Mouse (Mus musculus): Measurements from ENCODE around the gene Klhl21. TPM values are rescaled to one million over a fixed set of nuclear protein-coding genes. Genes with fewer than 3 reads are reported as not detected.

The Klhl21 gene
- polyA plus RNA-seq, 1 experiment from 2014 or later: 13.5 TPM

- Histone ChIP-seq H3K4me2 (peak within 1 kb of the TSS; percentile 87), H3K4me1 (peaks cover 17% of the 10 kb centered on the region; the same call in 1 of the 2 replicates), H3K36me3 (peaks cover 13% of the 10 kb centered on the region), H3K9me3 (no peaks in the 10 kb centered on the region), H3K27ac (peak within 1 kb of the TSS; percentile 93), H3K27me3 (replicated peaks) (no peaks in the 10 kb centered on the region), H3K4me3 (replicated peaks) (peak within 1 kb of the TSS; percentile 99), H3K9ac (peak within 1 kb of the TSS; percentile 90)
- peak; percentile 96 for ATAC-seq (ENCODE audit: insufficient read depth, low FRiP score, low read depth)
- WGBS: under 1% methylated on average over 93 of the region's 94 CpGs
These were observed 12.2 kb upstream of the Klhl21 start, which contains the start of gene Phf13 for GRCm38 (mm10) chr4:151996173-151996950. Gene Phf13 (minus strand): TSS chr4:151996258.

- no peaks in the 10 kb centered on the region for H3K9me3 ChIP-seq
- ATAC-seq (ENCODE audit: insufficient read depth, low FRiP score, low read depth): no peak
- 3% methylated on average over 13 of the region's 13 CpGs for WGBS
These were observed 11.7 kb upstream of the Klhl21 start for GRCm38 (mm10) chr4:151996951-151997222.

GRCm38 (mm10) chr4:151997701-151998100 is 10.9 kb upstream of the Klhl21 start:
- Histone ChIP-seq H3K27ac (no peak overlapping the region), H3K9ac (no peak overlapping the region), H3K4me1 (peaks cover 17% of the 10 kb centered on the region; the same call in 1 of the 2 replicates), H3K9me3 (no peaks in the 10 kb centered on the region), H3K4me2 (peak overlapping the region; percentile 51; the same call in 1 of the 2 replicates), H3K36me3 (no peaks in the 10 kb centered on the region), H3K27me3 (replicated peaks) (no peaks in the 10 kb centered on the region), H3K4me3 (replicated peaks) (peak overlapping the region; percentile 99)
- WGBS: 60% methylated on average over 3 of the region's 3 CpGs
- ATAC-seq (ENCODE audit: insufficient read depth, low FRiP score, low read depth): no peak

More at GRCm38 (mm10) chr4:151996951-151997222, 11.7 kb upstream of the Klhl21 start:
- peak overlapping the region; percentile 93 for H3K27ac ChIP-seq
- peak overlapping the region; percentile 51 for H3K4me2 ChIP-seq
- H3K36me3 ChIP-seq: peaks cover 8% of the 10 kb centered on the region
- H3K9ac ChIP-seq: peak overlapping the region; percentile 53
- H3K4me1 ChIP-seq: peaks cover 17% of the 10 kb centered on the region; the same call in 1 of the 2 replicates
- peak overlapping the region; percentile 99 for H3K4me3 ChIP-seq (replicated peaks)
- H3K27me3 ChIP-seq (replicated peaks): no peaks in the 10 kb centered on the region

GRCm38 (mm10) chr4:151999481-151999880 is 9.1 kb upstream of the Klhl21 start:
- no peak for ATAC-seq (ENCODE audit: insufficient read depth, low FRiP score, low read depth)
- H3K4me2 ChIP-seq: no peak overlapping the region
- no peak overlapping the region for H3K4me3 ChIP-seq (replicated peaks)
- H3K36me3 ChIP-seq: no peaks in the 10 kb centered on the region
- H3K9ac ChIP-seq: no peak overlapping the region
- no peaks in the 10 kb centered on the region for H3K9me3 ChIP-seq
- H3K27me3 ChIP-seq (replicated peaks): no peaks in the 10 kb centered on the region
- H3K4me1 ChIP-seq: peaks cover 9% of the 10 kb centered on the region; the same call in 1 of the 2 replicates
- WGBS: 69% methylated on average over 3 of the region's 3 CpGs
- H3K27ac ChIP-seq: no peak overlapping the region

DNA sequence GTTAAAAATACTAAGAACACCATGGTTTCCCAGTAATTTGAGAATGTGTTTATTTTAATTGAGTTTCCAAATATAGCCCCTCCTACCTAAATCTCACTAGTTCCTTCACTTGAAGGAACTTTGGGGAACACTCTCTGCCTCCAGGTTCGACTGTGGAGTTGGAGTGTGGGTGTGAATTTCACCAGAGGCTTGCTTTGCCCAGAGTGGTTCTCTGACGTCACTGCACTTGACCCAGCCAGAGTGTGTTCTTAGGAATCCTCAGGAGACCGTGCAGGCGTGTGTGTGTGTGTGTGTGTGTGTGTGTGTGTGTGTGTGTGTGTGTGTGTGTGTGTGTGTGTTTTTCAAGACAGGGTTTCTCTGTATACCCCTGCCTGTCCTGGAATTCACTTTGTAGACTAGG is 7.7 kb upstream of the Klhl21 start:
- Histone ChIP-seq H3K36me3 (no peaks in the 10 kb centered on the region), H3K4me2 (no peak overlapping the region), H3K4me3 (replicated peaks) (no peak overlapping the region), H3K27me3 (replicated peaks) (no peaks in the 10 kb centered on the region), H3K4me1 (0 out of 2 replicates have a peak, but pooled peaks cover 5% of the 10 kb centered on the region), H3K27ac (no peak overlapping the region), H3K9me3 (no peaks in the 10 kb centered on the region), H3K9ac (no peak overlapping the region)
- WGBS: 25% methylated on average over 4 of the region's 4 CpGs
- ATAC-seq (ENCODE audit: insufficient read depth, low FRiP score, low read depth): no peak

DNA sequence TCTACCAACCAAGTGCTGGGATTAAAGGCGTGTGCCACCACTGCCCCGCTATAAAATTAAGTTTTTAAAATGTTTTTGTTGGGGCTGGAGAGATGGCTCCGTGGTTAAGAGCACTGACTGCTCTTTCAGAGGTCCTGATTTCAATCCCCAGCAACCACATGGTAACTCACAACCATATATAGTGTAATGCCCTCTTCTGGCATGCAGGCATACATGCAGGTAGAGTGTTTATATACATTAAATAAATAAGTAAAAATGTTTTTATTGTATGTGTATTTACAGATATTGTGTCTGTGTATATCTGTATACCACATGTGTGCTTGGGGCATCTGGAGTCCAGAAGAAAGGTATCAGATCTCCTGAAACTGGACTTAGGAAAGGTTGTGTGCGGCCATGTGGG is 7.3 kb upstream of the Klhl21 start:
- Histone ChIP-seq H3K4me1 (0 out of 2 replicates have a peak, but pooled peaks cover 5% of the 10 kb centered on the region), H3K36me3 (no peaks in the 10 kb centered on the region), H3K4me2 (no peak overlapping the region), H3K27me3 (replicated peaks) (no peaks in the 10 kb centered on the region), H3K9ac (no peak overlapping the region), H3K4me3 (replicated peaks) (no peak overlapping the region), H3K27ac (no peak overlapping the region), H3K9me3 (no peaks in the 10 kb centered on the region)
- ATAC-seq (ENCODE audit: insufficient read depth, low FRiP score, low read depth): no peak
- 70% methylated on average over 4 of the region's 4 CpGs for WGBS

DNA sequence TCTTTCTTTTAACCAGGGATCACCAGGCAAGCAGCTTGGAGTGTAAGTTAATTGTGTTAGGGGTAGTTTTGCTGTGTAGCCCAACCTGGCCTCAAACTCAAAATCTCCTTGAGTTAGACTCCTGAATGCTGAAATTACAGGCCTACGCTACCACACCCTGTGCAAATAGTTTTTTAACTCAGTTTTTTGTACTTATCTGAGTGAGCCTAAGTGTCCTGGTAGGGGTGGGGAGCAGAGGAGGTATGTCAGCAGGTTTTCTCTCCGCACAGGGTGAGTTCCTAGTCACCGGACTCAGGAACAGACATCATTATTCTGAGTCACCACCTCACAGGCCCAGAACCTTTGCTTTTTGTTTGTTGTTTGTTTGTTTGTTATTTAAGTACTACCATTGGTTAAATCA is 6.5 kb upstream of the Klhl21 start:
- Histone ChIP-seq H3K27me3 (replicated peaks) (no peaks in the 10 kb centered on the region), H3K9me3 (no peaks in the 10 kb centered on the region), H3K9ac (no peak overlapping the region), H3K36me3 (no peaks in the 10 kb centered on the region), H3K27ac (no peak overlapping the region), H3K4me3 (replicated peaks) (no peak overlapping the region), H3K4me2 (no peak overlapping the region), H3K4me1 (0 out of 2 replicates have a peak, but pooled peaks cover 7% of the 10 kb centered on the region)
- no peak for ATAC-seq (ENCODE audit: insufficient read depth, low FRiP score, low read depth)
- 74% methylated on average over 3 of the region's 3 CpGs for WGBS

GRCm38 (mm10) chr4:152006137-152006536 is 2.5 kb upstream of the Klhl21 start:
- Histone ChIP-seq H3K9ac (no peak overlapping the region), H3K9me3 (no peaks in the 10 kb centered on the region), H3K27ac (no peak overlapping the region), H3K4me1 (peaks cover 28% of the 10 kb centered on the region), H3K4me3 (replicated peaks) (no peak overlapping the region), H3K27me3 (replicated peaks) (no peaks in the 10 kb centered on the region), H3K4me2 (no peak overlapping the region), H3K36me3 (no peaks in the 10 kb centered on the region)
- 70% methylated on average over 6 of the region's 6 CpGs for whole genome bisulfite sequencing
- ATAC-seq (ENCODE audit: insufficient read depth, low FRiP score, low read depth): no peak

GRCm38 (mm10) chr4:152006812-152007211 is 1.8 kb upstream of the Klhl21 start:
- no peak for ATAC-seq (ENCODE audit: insufficient read depth, low FRiP score, low read depth)
- H3K4me2 ChIP-seq: no peak overlapping the region
- no peak overlapping the region for H3K9ac ChIP-seq
- H3K4me3 ChIP-seq (replicated peaks): no peak overlapping the region
- peaks cover 35% of the 10 kb centered on the region for H3K4me1 ChIP-seq
- peak overlapping the region; percentile 94; the same call in 1 of the 2 replicates for H3K27ac ChIP-seq
- H3K36me3 ChIP-seq: no peaks in the 10 kb centered on the region
- H3K9me3 ChIP-seq: no peaks in the 10 kb centered on the region
- H3K27me3 ChIP-seq (replicated peaks): no peaks in the 10 kb centered on the region
- 43% methylated on average over 3 of the region's 3 CpGs for WGBS

GRCm38 (mm10) chr4:152007481-152008147 is 989 bp upstream of the Klhl21 start:
- Histone ChIP-seq H3K9ac (peak overlapping the region; percentile 62; the same call in 1 of the 2 replicates), H3K27ac (peak overlapping the region; percentile 94), H3K27me3 (replicated peaks) (no peaks in the 10 kb centered on the region), H3K4me1 (peaks cover 41% of the 10 kb centered on the region), H3K4me3 (replicated peaks) (peak overlapping the region; percentile 87), H3K36me3 (peaks cover 5% of the 10 kb centered on the region), H3K9me3 (no peaks in the 10 kb centered on the region), H3K4me2 (peak overlapping the region; percentile 93)
- ATAC-seq (ENCODE audit: insufficient read depth, low FRiP score, low read depth): no peak
- WGBS: 6% methylated on average over 8 of the region's 8 CpGs

GRCm38 (mm10) chr4:152008148-152008500 is 479 bp upstream of the Klhl21 start:
- WGBS: under 1% methylated on average over 14 of the region's 14 CpGs
- H3K4me3 ChIP-seq (replicated peaks): peak overlapping the region; percentile 87
- peak overlapping the region; percentile 93 for H3K4me2 ChIP-seq
- peaks cover 41% of the 10 kb centered on the region for H3K4me1 ChIP-seq
- peak overlapping the region; percentile 94 for H3K27ac ChIP-seq
- H3K27me3 ChIP-seq (replicated peaks): no peaks in the 10 kb centered on the region
- H3K36me3 ChIP-seq: peaks cover 10% of the 10 kb centered on the region
- H3K9me3 ChIP-seq: no peaks in the 10 kb centered on the region
- ATAC-seq (ENCODE audit: insufficient read depth, low FRiP score, low read depth): no peak
- peak overlapping the region; percentile 62; the same call in 1 of the 2 replicates for H3K9ac ChIP-seq
